Mouse (Mus musculus) heart, postnatal 36 days (tissue): Measurements from ENCODE around the gene Fam208b. TPM values are rescaled to one million over a fixed set of nuclear protein-coding genes. Genes with fewer than 3 reads are reported as not detected.
A peak's percentile ranks its signal among the peaks of the same experiment; 100 is the strongest.
"Not testable (repeated sequence)": the region's sequence is repeated elsewhere in the genome, so short reads cannot be mapped to it uniquely, and the experiment has no call there.

ENCODE experiments used
- DNase-seq, 2 experiments: peaks; one replicate each; pipeline ENCODE4 v3.0.0; 2021 to 2022
- intact Hi-C: fragments of 180-260 bp; cut with DNase I; formaldehyde crosslinking; loops from one replicate; pipeline ENCODE4 v1.15.1; 2025
- total RNA-seq, 2 experiments: library from RNA; stranded (reverse); gene quantifications; 2 replicates each; pipeline ENCODE4 v1.2.3; 2021

Fam208b gene
- total RNA-seq, 2 experiments from 2014 or later = 10.2 to 15.2 TPM

- DNase-seq = no peak
- intact Hi-C loops = no loop called here
Measured at GRCm38 (mm10) chr13:3526328-3526727, 84.6 kb downstream of the Fam208b start.

- no peak for DNase-seq
- intact Hi-C loops = no loop called here
Measured at GRCm38 (mm10) chr13:3525611-3526051, 85.3 kb downstream of the Fam208b start.

GRCm38 (mm10) chr13:3523946-3524345 lies 87.0 kb downstream of the Fam208b start:
- intact Hi-C loops = no loop called here
- no peak for DNase-seq

GRCm38 (mm10) chr13:3523459-3523858 lies 87.4 kb downstream of the Fam208b start:
- intact Hi-C loops = no loop called here
- peak in 1 of 2 experiments; percentile 26 for DNase-seq

GRCm38 (mm10) chr13:3519994-3520393 lies 90.9 kb downstream of the Fam208b start:
- intact Hi-C loops = loop anchor here (5.0 kb wide), 1 partner anchor 238 kb away; no protein-coding TSS in a partner anchor
- DNase-seq = not testable (repeated sequence)

- not testable (repeated sequence) for DNase-seq
- intact Hi-C loops = loop anchor here (5.0 kb wide), 1 partner anchor 237 kb away; no protein-coding TSS in a partner anchor
Measured at GRCm38 (mm10) chr13:3519357-3519756, 91.6 kb downstream of the Fam208b start.

Other genes starting within 250 kb of the Fam208b start
- 100 to 1,000 TPM; 265 to 273 TPM for gene Gdi2, start 73.0 kb downstream of the Fam208b start, total RNA-seq
- 1 to 10 TPM; 7.3 to 8.7 TPM for gene Asb13, start 22.9 kb upstream of the Fam208b start, total RNA-seq
- gene Calml3, start 193.2 kb upstream of the Fam208b start, total RNA-seq = not detected
- not detected for gene Calm4, start 226.6 kb upstream of the Fam208b start, total RNA-seq
- gene Calm5, start 243.1 kb upstream of the Fam208b start, total RNA-seq = not detected